Mouse (Mus musculus) ES-E14 (cell line): ENCODE results near the gene Itgae. TPM values are rescaled to one million over a fixed set of nuclear protein-coding genes. Genes with fewer than 3 reads are reported as not detected.

Source experiments
- DNase-seq: peaks from one replicate; pipeline ENCODE4 v3.0.0-alpha.2; 2013; ENCODE audit warnings: low read depth, low spot score
- H3K27ac ChIP-seq: 2 replicates; pipeline ENCODE4 v1.5.1; 2012; ENCODE audit warnings: low read depth, mild to moderate bottlenecking, low read length, moderate library complexity, mixed read lengths; ENCODE audit not compliant: poor library complexity, insufficient read depth, severe bottlenecking
- H3K36me3 ChIP-seq: 2 replicates; pipeline ENCODE4 v1.6.1; 2012; ENCODE audit warnings: mild to moderate bottlenecking, low read length, moderate library complexity, mixed read lengths; ENCODE audit not compliant: control insufficient read depth, poor library complexity, insufficient read depth, severe bottlenecking
- H3K4me1 ChIP-seq, 2 experiments: fragments of 150-350 bp in 1 of 2; sonication (generic) in 1 of 2; 2 replicates each; pipeline ENCODE4 v1.6.1; 2012; ENCODE audit warnings: low read length in 2 of 2, mild to moderate bottlenecking in 1 of 2, mixed read lengths in 1 of 2; ENCODE audit not compliant: control insufficient read depth in 2 of 2, insufficient read depth in 2 of 2, poor library complexity in 1 of 2
- H3K4me3 ChIP-seq, 2 experiments: fragments of 150-350 bp in 1 of 2; sonication (generic) in 1 of 2; 2 replicates each; pipeline ENCODE4 v1.5.1; 2012; ENCODE audit warnings: low read length in 2 of 2, low read depth in 1 of 2, mild to moderate bottlenecking in 1 of 2, mixed read lengths in 1 of 2; ENCODE audit not compliant: insufficient read depth in 1 of 2, poor library complexity in 1 of 2, severe bottlenecking in 1 of 2
- H3K9ac ChIP-seq: 2 replicates; pipeline ENCODE4 v1.6.1; 2012; ENCODE audit warnings: low read depth, mild to moderate bottlenecking, low read length, mixed read lengths; ENCODE audit not compliant: poor library complexity, insufficient read depth, severe bottlenecking
- H3K9me3 ChIP-seq: fragments of 150-350 bp; sonication (generic); 2 replicates; pipeline ENCODE4 v1.6.1; 2012; ENCODE audit warnings: low read depth, mild to moderate bottlenecking, low read length; ENCODE audit not compliant: control insufficient read depth, insufficient read depth
- CHD2 ChIP-seq: IDR thresholded peaks from 2 replicates; pipeline ENCODE4 v1.6.1; 2014; ENCODE audit warnings: mild to moderate bottlenecking, low read depth, low read length, inconsistent platforms
- HCFC1 ChIP-seq: IDR thresholded peaks from 2 replicates; pipeline ENCODE4 v1.6.1; 2012; ENCODE audit warnings: low read length, inconsistent platforms, borderline replicate concordance; ENCODE audit not compliant: insufficient read depth
- MAFK ChIP-seq: IDR thresholded peaks from 2 replicates; pipeline ENCODE4 v1.6.1; 2014; ENCODE audit warnings: mild to moderate bottlenecking, low read depth, low read length, inconsistent platforms; ENCODE audit not compliant: insufficient read depth
- ZC3H11A ChIP-seq: IDR thresholded peaks from 2 replicates; pipeline ENCODE4 v1.6.1; 2012; ENCODE audit warnings: low read depth, mild to moderate bottlenecking, inconsistent platforms, low read length, borderline replicate concordance
- ZNF384 ChIP-seq: IDR thresholded peaks from 2 replicates; pipeline ENCODE4 v1.6.1; 2012; ENCODE audit warnings: low read depth, low read length, inconsistent platforms
- in situ Hi-C, 2 experiments: fragments of 600-800 bp; cut with MboI; formaldehyde crosslinking; loops; one replicate each; pipeline ENCODE4 v1.15.1; 2025; ENCODE audit warnings: low sequenced_read_pairs in 2 of 2, inconsistent platforms in 1 of 2; ENCODE audit not compliant: unreplicated experiment in 2 of 2
- total RNA-seq: library from RNA; depleted of rRNA; stranded (reverse); fragments of 300-350 nt; gene quantifications from 2 replicates; pipeline ENCODE4 v1.2.3, GENCODE M21; 2012

Itgae gene
- total RNA-seq, 1 experiment, result 0.45 TPM

GRCm38 (mm10) chr11:73048030-73048876, 42.1 kb upstream of the Itgae start:
- DNase-seq, result no peak
- peaks cover 4% of the 10 kb centered on the region; the same call in 1 of the 2 replicates for H3K36me3 ChIP-seq
- H3K4me1 ChIP-seq, result peaks cover 7 to 12% of the 10 kb centered on the region in 2 experiments; a peak in 2 of 4 replicates
- H3K4me3 ChIP-seq, result peak overlapping the region; percentile 87 to 95
- H3K9me3 ChIP-seq, result no peaks in the 10 kb centered on the region
- TF ChIP-seq HCFC1, result no peak
- no peak for TF ChIP-seq ZC3H11A
- no peak for TF ChIP-seq ZNF384
- TF ChIP-seq CHD2, result no peak
- TF ChIP-seq MAFK, result no peak
- peak overlapping the region; percentile 34; the same call in 1 of the 2 replicates for H3K27ac ChIP-seq
- peak overlapping the region; percentile 98 for H3K9ac ChIP-seq
- in situ Hi-C loops, result no loop called here

- peak overlapping the region; percentile 7; the same call in 1 of the 2 replicates for H3K9ac ChIP-seq
- in situ Hi-C loops, result no loop called here
Measured at GRCm38 (mm10) chr11:73049335-73049734, 41.0 kb upstream of the Itgae start.

GRCm38 (mm10) chr11:73052795-73053194, 37.6 kb upstream of the Itgae start:
- Histone ChIP-seq H3K27ac (no peak overlapping the region), H3K4me1 (peaks cover 2 to 7% of the 10 kb centered on the region in 2 experiments; a peak in 2 of 4 replicates), H3K36me3 (peaks cover 11% of the 10 kb centered on the region), H3K4me3 (no peak overlapping the region), H3K9me3 (no peaks in the 10 kb centered on the region), H3K9ac (no peak overlapping the region)
- in situ Hi-C loops, result no loop called here
- no peak for DNase-seq
- no peak for TF ChIP-seq ZNF384
- no peak for TF ChIP-seq CHD2
- TF ChIP-seq MAFK, result no peak
- no peak for TF ChIP-seq HCFC1
- TF ChIP-seq ZC3H11A, result no peak

More at GRCm38 (mm10) chr11:73049335-73049734, 41.0 kb upstream of the Itgae start:
- H3K36me3 ChIP-seq, result peaks cover 9% of the 10 kb centered on the region
- peak; percentile 72 for DNase-seq
- no peak for TF ChIP-seq HCFC1
- TF ChIP-seq ZNF384, result no peak
- TF ChIP-seq MAFK, result no peak
- TF ChIP-seq CHD2, result no peak
- TF ChIP-seq ZC3H11A, result no peak
- H3K4me3 ChIP-seq, result peak overlapping the region in 1 of 2 experiments; percentile 95; a peak in 1 of 4 replicates
- H3K4me1 ChIP-seq, result peaks cover 7% of the 10 kb centered on the region in 2 experiments; a peak in 2 of 4 replicates
- no peaks in the 10 kb centered on the region for H3K9me3 ChIP-seq
- H3K27ac ChIP-seq, result no peak overlapping the region

- Histone ChIP-seq H3K9ac (no peak overlapping the region), H3K27ac (no peak overlapping the region), H3K9me3 (no peaks in the 10 kb centered on the region), H3K4me3 (no peak overlapping the region), H3K36me3 (peaks cover 7% of the 10 kb centered on the region), H3K4me1 (no peaks in the 10 kb centered on the region)
- no peak for TF ChIP-seq CHD2
- no peak for TF ChIP-seq ZC3H11A
- TF ChIP-seq HCFC1, result no peak
- TF ChIP-seq ZNF384, result no peak
- no peak for TF ChIP-seq MAFK
- in situ Hi-C loops, result no loop called here
- no peak for DNase-seq
Measured at GRCm38 (mm10) chr11:73057701-73058100, 32.7 kb upstream of the Itgae start.

- in situ Hi-C loops, result no loop called here
- TF ChIP-seq HCFC1, result no peak
- no peak for TF ChIP-seq ZNF384
- TF ChIP-seq MAFK, result no peak
- no peak for TF ChIP-seq CHD2
- no peak for TF ChIP-seq ZC3H11A
- H3K36me3 ChIP-seq, result peaks cover 2% of the 10 kb centered on the region; the same call in 1 of the 2 replicates
Measured at GRCm38 (mm10) chr11:73059630-73060029, 30.8 kb upstream of the Itgae start.

More at GRCm38 (mm10) chr11:73059630-73060029, 30.8 kb upstream of the Itgae start:
- no peak for DNase-seq
- Histone ChIP-seq H3K4me1 (no peaks in the 10 kb centered on the region), H3K27ac (no peak overlapping the region), H3K4me3 (no peak overlapping the region), H3K9ac (no peak overlapping the region), H3K9me3 (no peaks in the 10 kb centered on the region)
